Mouse (Mus musculus): ENCODE data around the gene Ganc. TPM values are rescaled to one million over a fixed set of nuclear protein-coding genes. Genes with fewer than 3 reads are reported as not detected.

Ganc gene
- polyA plus RNA-seq, 1 experiment: 11.3 TPM

DNA sequence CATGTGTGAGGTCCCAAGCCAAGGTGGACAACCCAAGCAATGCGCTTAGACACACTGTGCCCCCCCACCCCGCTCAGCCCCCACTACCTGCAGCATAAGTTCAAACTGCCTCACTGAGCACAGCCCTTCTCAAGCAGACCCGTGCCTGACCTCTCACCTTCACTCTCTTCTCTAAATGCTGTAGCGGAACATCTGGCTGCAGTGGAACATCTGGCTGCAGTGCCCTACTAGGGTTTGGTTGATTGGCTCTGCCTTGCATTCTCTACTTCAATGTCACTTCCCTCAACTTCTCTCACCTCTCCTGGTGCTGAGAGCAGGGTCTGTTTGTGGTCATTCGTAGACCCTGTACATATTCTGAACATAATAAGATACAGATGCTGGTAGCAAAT lies 61.7 kb downstream of the Ganc start:
- Histone ChIP-seq H3K4me1 (ENCODE audit: control insufficient read depth, insufficient read depth, low read length) (no peaks in the 10 kb centered on the region), H3K27ac (ENCODE audit: insufficient read depth, low read length) (no peak overlapping the region), H3K4me3 (ENCODE audit: insufficient read depth, low read length) (no peak overlapping the region)
- no peak for TF ChIP-seq CTCF (IDR thresholded peaks at IDR 0.05; ENCODE audit: extremely low read depth, insufficient read depth, low read length)

- TF ChIP-seq POLR2A (IDR thresholded peaks at IDR 0.05; ENCODE audit: extremely low read depth, insufficient read depth, low read length) (no peak), CTCF (IDR thresholded peaks at IDR 0.05; ENCODE audit: extremely low read depth, insufficient read depth, low read length) (no peak)
- Histone ChIP-seq H3K4me1 (ENCODE audit: control insufficient read depth, insufficient read depth, low read length) (no peaks in the 10 kb centered on the region), H3K4me3 (ENCODE audit: insufficient read depth, low read length) (no peak overlapping the region)
These were observed 64.3 kb downstream of the Ganc start for GRCm38 (mm10) chr2:120468011-120468410.

DNA sequence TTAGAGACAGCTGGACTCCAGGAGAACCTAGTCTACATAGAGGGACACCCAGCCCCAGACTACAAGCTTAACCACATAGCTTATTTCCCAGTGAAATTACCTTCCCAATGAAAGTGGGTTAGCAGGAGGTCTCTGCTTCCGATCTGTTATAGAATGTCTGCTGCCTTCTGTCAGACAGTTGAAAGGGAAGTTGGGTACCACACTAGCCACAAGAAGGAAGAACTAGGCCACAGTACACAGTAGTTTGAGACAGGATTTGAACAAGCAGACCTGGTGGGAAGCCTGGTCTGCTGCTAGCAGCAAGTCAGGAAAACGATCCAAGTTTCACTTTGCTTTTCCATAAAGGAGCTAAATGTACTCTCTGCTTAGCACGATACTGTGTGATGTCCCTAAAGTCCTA lies 65.5 kb downstream of the Ganc start:
- TF ChIP-seq POLR2A (IDR thresholded peaks at IDR 0.05; ENCODE audit: extremely low read depth, insufficient read depth, low read length): no peak
- no peak for TF ChIP-seq CTCF (IDR thresholded peaks at IDR 0.05; ENCODE audit: extremely low read depth, insufficient read depth, low read length)
- Histone ChIP-seq H3K4me3 (ENCODE audit: insufficient read depth, low read length) (no peak overlapping the region), H3K4me1 (ENCODE audit: control insufficient read depth, insufficient read depth, low read length) (no peaks in the 10 kb centered on the region), H3K27ac (ENCODE audit: insufficient read depth, low read length) (no peak overlapping the region)

More at GRCm38 (mm10) chr2:120468011-120468410, 64.3 kb downstream of the Ganc start:
- no peak overlapping the region for H3K27ac ChIP-seq (ENCODE audit: insufficient read depth, low read length)

DNA sequence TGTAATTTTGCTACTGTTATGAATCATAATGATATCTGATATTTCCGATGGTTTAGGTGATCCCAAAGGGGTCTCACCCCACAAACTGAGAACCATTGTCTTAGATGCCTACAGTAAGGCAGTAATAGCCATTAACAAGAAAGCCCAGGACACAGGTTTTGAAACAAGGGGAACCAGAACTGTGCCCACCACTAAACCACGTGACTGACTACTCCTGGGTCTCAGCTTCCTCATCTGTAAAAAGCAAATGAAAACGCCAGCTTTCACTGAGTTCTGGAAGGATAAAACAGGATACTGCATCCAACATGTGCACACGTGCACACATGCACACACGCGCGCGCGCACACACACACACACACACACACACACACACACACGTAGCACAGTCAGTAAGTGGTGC lies 66.0 kb downstream of the Ganc start:
- Histone ChIP-seq H3K4me1 (ENCODE audit: control insufficient read depth, insufficient read depth, low read length) (no peaks in the 10 kb centered on the region), H3K4me3 (ENCODE audit: insufficient read depth, low read length) (no peak overlapping the region), H3K27ac (ENCODE audit: insufficient read depth, low read length) (no peak overlapping the region)
- no peak for TF ChIP-seq POLR2A (IDR thresholded peaks at IDR 0.05; ENCODE audit: extremely low read depth, insufficient read depth, low read length)
- no peak for TF ChIP-seq CTCF (IDR thresholded peaks at IDR 0.05; ENCODE audit: extremely low read depth, insufficient read depth, low read length)

DNA sequence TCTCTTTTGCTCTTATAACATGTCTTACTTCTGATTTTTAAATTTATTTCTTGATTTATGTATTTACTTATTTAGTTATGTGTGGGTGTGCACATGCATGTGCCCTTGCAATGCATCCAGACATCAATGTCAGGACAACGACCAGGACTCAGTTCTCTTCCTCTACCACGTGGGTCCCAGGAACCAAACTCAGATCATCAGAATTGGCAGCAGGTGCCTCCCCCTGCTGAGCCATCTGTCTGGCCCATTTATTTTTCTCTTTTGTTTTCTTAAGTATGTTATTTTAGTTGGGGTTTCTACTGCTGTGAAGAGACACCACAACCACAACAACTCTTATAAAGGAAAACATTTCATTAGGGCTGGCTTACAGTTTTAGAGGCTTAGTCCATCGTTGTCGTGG lies 67.2 kb downstream of the Ganc start:
- Histone ChIP-seq H3K4me1 (ENCODE audit: control insufficient read depth, insufficient read depth, low read length) (no peaks in the 10 kb centered on the region), H3K4me3 (ENCODE audit: insufficient read depth, low read length) (no peak overlapping the region), H3K27ac (ENCODE audit: insufficient read depth, low read length) (no peak overlapping the region)
- no peak for TF ChIP-seq CTCF (IDR thresholded peaks at IDR 0.05; ENCODE audit: extremely low read depth, insufficient read depth, low read length)
- no peak for TF ChIP-seq POLR2A (IDR thresholded peaks at IDR 0.05; ENCODE audit: extremely low read depth, insufficient read depth, low read length)

DNA sequence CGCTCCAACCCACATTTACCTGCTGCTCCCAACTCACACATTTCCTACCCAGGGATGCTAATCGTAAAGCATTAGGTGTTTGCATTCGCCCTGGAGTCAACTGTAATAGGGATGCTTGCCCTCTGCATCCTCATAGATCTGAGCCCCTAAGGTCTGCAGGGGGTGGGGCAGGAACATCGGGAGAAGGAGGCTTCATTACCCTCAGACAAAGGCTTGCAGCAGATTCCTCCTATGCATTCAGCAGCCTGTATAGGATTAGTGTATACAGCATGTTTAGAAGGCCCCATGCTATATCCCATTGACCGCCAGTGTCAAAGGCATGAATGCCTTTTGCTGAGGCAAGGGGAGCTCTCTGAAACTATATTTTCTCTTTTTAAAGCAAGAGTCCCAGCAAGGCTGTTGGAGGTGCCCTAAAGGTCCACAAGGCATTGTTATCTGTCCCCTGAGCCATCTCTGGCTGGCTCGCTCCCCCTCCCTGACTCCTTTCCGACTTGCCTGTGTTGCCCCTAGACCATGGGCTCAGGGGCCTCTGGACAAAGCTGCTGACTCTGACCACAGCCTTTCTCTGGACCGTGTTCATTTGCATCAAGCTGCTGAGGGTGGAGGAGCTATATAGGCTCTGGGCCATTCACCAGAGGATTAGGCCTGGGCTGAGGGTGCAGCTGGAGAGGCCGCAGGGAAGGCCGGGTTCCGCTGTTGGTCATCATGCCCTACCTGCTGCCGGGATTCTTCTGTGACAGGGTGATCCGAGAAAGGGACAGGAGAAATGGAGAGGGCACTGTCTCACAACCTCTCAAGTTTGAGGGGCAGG lies 72.8 kb downstream of the Ganc start:
- TF ChIP-seq CTCF (IDR thresholded peaks at IDR 0.05; ENCODE audit: extremely low read depth, insufficient read depth, low read length): no peak
- TF ChIP-seq POLR2A (IDR thresholded peaks at IDR 0.05; ENCODE audit: extremely low read depth, insufficient read depth, low read length): no peak
- Histone ChIP-seq H3K4me3 (ENCODE audit: insufficient read depth, low read length) (no peak overlapping the region), H3K27ac (ENCODE audit: insufficient read depth, low read length) (no peak overlapping the region), H3K4me1 (ENCODE audit: control insufficient read depth, insufficient read depth, low read length) (no peaks in the 10 kb centered on the region)

GRCm38 (mm10) chr2:120478600-120478999 lies 74.9 kb downstream of the Ganc start:
- Histone ChIP-seq H3K4me1 (ENCODE audit: control insufficient read depth, insufficient read depth, low read length) (no peaks in the 10 kb centered on the region), H3K27ac (ENCODE audit: insufficient read depth, low read length) (no peak overlapping the region), H3K4me3 (ENCODE audit: insufficient read depth, low read length) (no peak overlapping the region)
- peak; percentile 71 for TF ChIP-seq CTCF (IDR thresholded peaks at IDR 0.05; ENCODE audit: extremely low read depth, insufficient read depth, low read length)
- no peak for TF ChIP-seq POLR2A (IDR thresholded peaks at IDR 0.05; ENCODE audit: extremely low read depth, insufficient read depth, low read length)

DNA sequence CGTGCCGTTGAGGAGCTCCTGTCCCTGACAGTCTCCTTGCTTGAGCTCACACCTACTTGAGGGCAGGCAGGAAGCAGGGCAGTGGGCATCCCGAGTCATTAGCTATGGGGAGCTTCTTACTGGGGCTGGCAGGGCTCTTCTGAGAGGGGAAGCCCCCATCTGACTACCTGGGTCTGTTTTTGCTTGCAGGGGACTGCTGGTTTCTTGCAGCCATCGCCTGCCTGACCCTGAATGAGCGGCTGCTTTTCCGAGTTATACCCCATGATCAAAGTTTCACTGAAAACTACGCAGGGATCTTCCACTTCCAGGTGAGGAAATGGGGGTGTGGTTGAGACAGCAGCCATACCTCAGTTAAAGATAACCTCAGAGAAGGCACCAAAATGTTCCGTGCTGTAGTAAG lies 78.2 kb downstream of the Ganc start:
- TF ChIP-seq POLR2A (IDR thresholded peaks at IDR 0.05; ENCODE audit: extremely low read depth, insufficient read depth, low read length): no peak
- TF ChIP-seq CTCF (IDR thresholded peaks at IDR 0.05; ENCODE audit: extremely low read depth, insufficient read depth, low read length): no peak
- no peaks in the 10 kb centered on the region for H3K4me1 ChIP-seq (ENCODE audit: control insufficient read depth, insufficient read depth, low read length)
- H3K27ac ChIP-seq (ENCODE audit: insufficient read depth, low read length): no peak overlapping the region
- no peak overlapping the region for H3K4me3 ChIP-seq (ENCODE audit: insufficient read depth, low read length)

DNA sequence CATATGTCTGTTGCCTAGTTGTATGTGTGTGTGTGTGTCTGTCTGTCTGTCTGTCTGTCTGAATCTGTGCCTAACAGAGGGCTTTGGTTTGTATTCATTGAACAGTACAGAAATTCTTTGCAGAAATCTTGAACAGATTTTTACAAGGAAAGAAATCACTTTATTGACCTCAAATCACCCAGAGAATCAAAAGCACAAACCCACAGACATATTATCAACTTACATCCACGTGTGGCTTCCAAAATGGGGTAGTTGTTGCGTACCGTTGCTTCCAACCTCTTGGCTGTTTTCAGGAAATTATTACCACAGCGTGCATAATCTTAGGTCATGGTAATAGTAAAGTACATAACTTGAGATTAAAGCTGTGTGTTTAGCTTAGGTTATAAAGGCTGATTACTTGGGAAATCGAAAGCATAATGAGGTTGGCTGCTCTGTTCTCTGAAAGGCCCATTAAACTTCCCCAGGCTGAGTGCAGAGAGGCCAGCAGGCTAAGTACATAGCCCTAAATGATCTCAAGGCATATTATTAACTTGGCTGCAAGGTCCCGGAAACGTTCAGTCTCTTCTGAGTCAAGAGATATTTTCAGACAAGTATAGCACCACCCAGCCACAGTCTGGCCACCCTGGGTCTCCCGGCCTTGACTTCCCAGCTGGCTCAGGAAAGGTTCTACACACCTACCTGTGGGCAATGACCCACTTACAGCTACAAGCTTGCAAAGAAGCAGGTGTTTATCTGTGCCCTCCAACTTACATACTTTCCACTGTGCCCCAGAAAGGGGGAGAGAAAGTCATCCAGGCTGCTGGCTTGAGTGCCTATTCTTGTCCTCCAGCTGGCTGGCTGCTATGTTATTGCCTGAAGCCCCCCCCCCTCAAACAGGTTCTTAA lies 79.1 kb downstream of the Ganc start:
- no peak for TF ChIP-seq CTCF (IDR thresholded peaks at IDR 0.05; ENCODE audit: extremely low read depth, insufficient read depth, low read length)
- no peak for TF ChIP-seq POLR2A (IDR thresholded peaks at IDR 0.05; ENCODE audit: extremely low read depth, insufficient read depth, low read length)
- Histone ChIP-seq H3K4me3 (ENCODE audit: insufficient read depth, low read length) (no peak overlapping the region), H3K27ac (ENCODE audit: insufficient read depth, low read length) (no peak overlapping the region), H3K4me1 (ENCODE audit: control insufficient read depth, insufficient read depth, low read length) (no peaks in the 10 kb centered on the region)
